ENCODE assay signal across 9 mouse cellular contexts in genomic region chrX:100597439-100597838, GRCm38 (mm10). TPM values are rescaled to one million over a fixed set of nuclear protein-coding genes. Genes with fewer than 3 reads are reported as not detected.
DNase-seq lines count a peak whose midpoint lies in the region; ATAC-seq and TF ChIP-seq lines count a peak whose summit lies in the region.
"Had no signal": no experiment of that assay in that cellular context is flagged by ENCODE, and none has a peak within 500 bp of the region (broad histone marks: within the 10 kb centered on the region; RNA-seq: fewer than 3 reads in every experiment).

No protein-coding gene starts in this region.

- WGBS in hindbrain, postnatal 0 days: 28% methylated on average over 5 of the region's 5 CpGs

- intact Hi-C loops in left cerebral cortex, postnatal 10 days (cut with DNase I): no loop called here

- H3K4me1 ChIP-seq in E14TG2a.4 (replicated peaks; ENCODE audit: low read depth, low read length): no peaks in the 10 kb centered on the region
- no peaks in the 10 kb centered on the region for H3K4me1 ChIP-seq in hindbrain, postnatal 0 days (ENCODE audit: insufficient read depth, low read length)
- H3K4me1 ChIP-seq: hindbrain, embryonic 15.5 days had no signal

- H3K27ac ChIP-seq in hindbrain, postnatal 0 days: no peak overlapping the region
- H3K27ac ChIP-seq: hindbrain, embryonic 15.5 days had no signal

- TF ChIP-seq CTCF in E14TG2a.4 (conservative IDR thresholded peaks at IDR 0.05; ENCODE audit: low read length): peak; percentile 34
- TF ChIP-seq CTCF in hindbrain, postnatal 0 days (IDR thresholded peaks at IDR 0.05; ENCODE audit: low read depth): peak; percentile 61

- no peak overlapping the region for H3K4me2 ChIP-seq in hindbrain, postnatal 0 days (ENCODE audit: low read depth, low read length)
- H3K4me2 ChIP-seq: hindbrain, embryonic 15.5 days had no signal

- H3K9ac ChIP-seq in hindbrain, postnatal 0 days (replicated peaks; ENCODE audit: low read length): no peak overlapping the region
- H3K9ac ChIP-seq: hindbrain, embryonic 15.5 days had no signal

- H3K27me3 ChIP-seq in E14TG2a.4 (ENCODE audit: insufficient read depth, low read length): no peaks in the 10 kb centered on the region; the same call in 1 of the 2 replicates
- H3K27me3 ChIP-seq in hindbrain, postnatal 0 days (ENCODE audit: insufficient read depth, low read length): no peaks in the 10 kb centered on the region

- H3K36me3 ChIP-seq in E14TG2a.4 (ENCODE audit: insufficient read depth, low read length): no peaks in the 10 kb centered on the region
- H3K36me3 ChIP-seq in hindbrain, postnatal 0 days (ENCODE audit: insufficient read depth, low read length): no peaks in the 10 kb centered on the region
- H3K36me3 ChIP-seq: hindbrain, embryonic 15.5 days had no signal

- H3K4me3 ChIP-seq in E14TG2a.4 (replicated peaks; ENCODE audit: low read length): no peak overlapping the region
- no peak overlapping the region for H3K4me3 ChIP-seq in hindbrain, postnatal 0 days (ENCODE audit: low read length)
- H3K4me3 ChIP-seq: hindbrain, embryonic 15.5 days had no signal

- no peaks in the 10 kb centered on the region for H3K9me3 ChIP-seq in E14TG2a.4 (ENCODE audit: low read length)
- no peaks in the 10 kb centered on the region for H3K9me3 ChIP-seq in hindbrain, postnatal 0 days (ENCODE audit: low read length)
- H3K9me3 ChIP-seq: hindbrain, embryonic 15.5 days had no signal

- peak; percentile 14 for DNase-seq in gastrocnemius, postnatal 10 days
- no peak for DNase-seq in gastrocnemius, postnatal 25 days
- peak; percentile 64 for DNase-seq in embryo, embryonic 11 days
- peak; percentile 61 for DNase-seq in hindbrain, postnatal 0 days (ENCODE audit: low spot score)
- DNase-seq in left cerebral cortex, postnatal 10 days (ENCODE audit: extremely low spot score in 1 of 2, low spot score in 2 of 2): peak; percentile 11 to 42
- peak; percentile 56 for DNase-seq in retina, postnatal 1 day
- no peak for DNase-seq in gastrocnemius, adult 8-10 months (ENCODE audit: low spot score in 2 of 2)

- 0 out of 2 replicates have a peak, but pooled peaks have one; percentile 38 for ATAC-seq in hindbrain, postnatal 0 days

RNA-seq across cellular contexts. Expression of gene P2ry4, which starts 2.8 kb away (rescaled TPM):
- total RNA-seq in gastrocnemius, postnatal 10 days (2021): under 1 TPM in 1 of 2 experiments, not detected in 1; 0.05 TPM
- total RNA-seq in gastrocnemius, postnatal 25 days (2021): not detected
- total RNA-seq in hindbrain, postnatal 0 days (2014; rRNA removed): 0.05 TPM in 1 of 2 replicates, not detected in the other
- polyA plus RNA-seq in hindbrain, postnatal 0 days (2015; fragmentation: Nextera tagmentation; extraction: Ambion mirVana): 0.03 TPM in 1 of 2 replicates, not detected in the other
- under 1 TPM in 1 of 2 experiments, not detected in 1; 0.10 TPM for total RNA-seq in left cerebral cortex, postnatal 10 days (2021)
- total RNA-seq in gastrocnemius, adult 8-10 months (2022): not detected
- polyA plus RNA-seq: hindbrain, embryonic 15.5 days had no signal

RNA-seq across cellular contexts. Expression of gene Arr3, which starts 7.9 kb away (rescaled TPM):
- total RNA-seq in gastrocnemius, postnatal 10 days (2021): not detected
- not detected for total RNA-seq in gastrocnemius, postnatal 25 days (2021)
- total RNA-seq in hindbrain, postnatal 0 days (2014; rRNA removed): not detected in 2 replicates
- polyA plus RNA-seq in hindbrain, postnatal 0 days (2015; fragmentation: Nextera tagmentation; extraction: Ambion mirVana): 0.19 TPM in 1 of 2 replicates, not detected in the other
- under 1 TPM in 1 of 2 experiments, not detected in 1; 0.36 TPM for total RNA-seq in left cerebral cortex, postnatal 10 days (2021)
- not detected for total RNA-seq in gastrocnemius, adult 8-10 months (2022)

RNA-seq across cellular contexts. Expression of gene Awat1, which starts 25.4 kb away (rescaled TPM):
- total RNA-seq in gastrocnemius, postnatal 10 days (2021): not detected
- total RNA-seq in gastrocnemius, postnatal 25 days (2021): not detected
- total RNA-seq in hindbrain, postnatal 0 days (2014; rRNA removed): not detected in 2 replicates
- polyA plus RNA-seq in hindbrain, postnatal 0 days (2015; fragmentation: Nextera tagmentation; extraction: Ambion mirVana): not detected in 2 replicates
- total RNA-seq in left cerebral cortex, postnatal 10 days (2021): not detected
- not detected for total RNA-seq in gastrocnemius, adult 8-10 months (2022)
- polyA plus RNA-seq: hindbrain, embryonic 15.5 days had no signal

RNA-seq across cellular contexts. Expression of gene Kif4, which starts 28.1 kb away (rescaled TPM):
- 1 to 10 TPM; 4.1 to 6.6 TPM for total RNA-seq in gastrocnemius, postnatal 10 days (2021)
- total RNA-seq in gastrocnemius, postnatal 25 days (2021): under 1 TPM; 0.15 to 0.46 TPM
- total RNA-seq in hindbrain, postnatal 0 days (2014; rRNA removed): 5.2 and 6.4 TPM in 2 replicates
- polyA plus RNA-seq in hindbrain, postnatal 0 days (2015; fragmentation: Nextera tagmentation; extraction: Ambion mirVana): 4.1 and 4.6 TPM in 2 replicates
- total RNA-seq in left cerebral cortex, postnatal 10 days (2021): 1 to 10 TPM; 2.5 to 3.4 TPM
- total RNA-seq in gastrocnemius, adult 8-10 months (2022): under 1 TPM in 1 of 4 experiments, not detected in 3; 0.07 TPM

RNA-seq across cellular contexts. Expression of gene Pdzd11, which starts 28.9 kb away (rescaled TPM):
- total RNA-seq in gastrocnemius, postnatal 10 days (2021): 10 to 100 TPM; 28.2 to 30.9 TPM
- 10 to 100 TPM; 16.6 to 16.7 TPM for total RNA-seq in gastrocnemius, postnatal 25 days (2021)
- 29.0 and 35.5 TPM in 2 replicates for total RNA-seq in hindbrain, postnatal 0 days (2014; rRNA removed)
- 76.7 and 83.3 TPM in 2 replicates for polyA plus RNA-seq in hindbrain, postnatal 0 days (2015; fragmentation: Nextera tagmentation; extraction: Ambion mirVana)
- 10 to 100 TPM; 29.6 to 37.0 TPM for total RNA-seq in left cerebral cortex, postnatal 10 days (2021)
- 10 to 100 TPM in 3 of 4 experiments, 1 to 10 TPM in 1; 9.9 to 13.4 (median 11.3) TPM for total RNA-seq in gastrocnemius, adult 8-10 months (2022)

Comparison
In these comparisons a context has a peak if more than half of its experiments do, and no peak if none do; other contexts are left out.
1. DNase-seq: peak in gastrocnemius, postnatal 10 days (single experiment), embryo, embryonic 11 days (single experiment), hindbrain, postnatal 0 days (single experiment), left cerebral cortex, postnatal 10 days (2 of 2) and retina, postnatal 1 day (single experiment); none in gastrocnemius, postnatal 25 days (single experiment) and gastrocnemius, adult 8-10 months (0 of 2).